Mouse (Mus musculus) cerebellum, adult 2 months (tissue): ENCODE measurements around the gene Ttc30a2. TPM values are rescaled to one million over a fixed set of nuclear protein-coding genes. Genes with fewer than 3 reads are reported as not detected.

Experiments used
- DNase-seq, 2 experiments: peaks; one replicate each; pipeline ENCODE4 v3.0.0; 2021
- H3K27ac ChIP-seq: fragments of 200-500 bp; 2 replicates; pipeline ENCODE4 v1.5.1; 2012; ENCODE audit warnings: low read length, control low read depth, inconsistent platforms; ENCODE audit not compliant: insufficient read depth
- H3K27me3 ChIP-seq: fragments of 200-500 bp; 2 replicates; pipeline ENCODE4 v1.6.1; 2012; ENCODE audit warnings: inconsistent platforms, mild to moderate bottlenecking, low read length, moderate library complexity; ENCODE audit not compliant: control insufficient read depth, insufficient read depth
- H3K4me1 ChIP-seq: fragments of 200-500 bp; 2 replicates; pipeline ENCODE4 v1.6.1; 2011; ENCODE audit warnings: low read length; ENCODE audit not compliant: control insufficient read depth, insufficient read depth
- H3K4me3 ChIP-seq: fragments of 200-500 bp; replicated peaks from 2 replicates; pipeline ENCODE3; 2011; ENCODE audit warnings: mild to moderate bottlenecking, low read depth, low read length, control low read depth; ENCODE audit not compliant: insufficient read depth
- CTCF ChIP-seq: fragments of 200-500 bp; IDR thresholded peaks from 2 replicates; pipeline ENCODE4 v1.5.1; 2011; ENCODE audit warnings: low read depth, mild to moderate bottlenecking, control low read depth, low read length, moderate library complexity, borderline replicate concordance; ENCODE audit not compliant: insufficient read depth
- POLR2A ChIP-seq: fragments of 200-500 bp; IDR thresholded peaks from 2 replicates; pipeline ENCODE4 v1.6.1; 2011; ENCODE audit warnings: low read length, control low read depth, borderline replicate concordance; ENCODE audit not compliant: insufficient read depth
- WGBS: fragments of 180-500 bp; shearing (Covaris S2); methylation state at CpG from one replicate; pipeline ENCODE4 v1.1.7; 2018; 5-methylcytosine and 5-hydroxymethylcytosine counted together
- polyA plus RNA-seq: library from polyadenylated mRNA; depleted of rRNA; stranded (reverse); fragments of >200 nt; gene quantifications from 2 replicates; pipeline ENCODE4 v1.2.3, GENCODE M21; 2012

The Ttc30a2 gene
- polyA plus RNA-seq, 1 experiment: 0.18 TPM

DNA sequence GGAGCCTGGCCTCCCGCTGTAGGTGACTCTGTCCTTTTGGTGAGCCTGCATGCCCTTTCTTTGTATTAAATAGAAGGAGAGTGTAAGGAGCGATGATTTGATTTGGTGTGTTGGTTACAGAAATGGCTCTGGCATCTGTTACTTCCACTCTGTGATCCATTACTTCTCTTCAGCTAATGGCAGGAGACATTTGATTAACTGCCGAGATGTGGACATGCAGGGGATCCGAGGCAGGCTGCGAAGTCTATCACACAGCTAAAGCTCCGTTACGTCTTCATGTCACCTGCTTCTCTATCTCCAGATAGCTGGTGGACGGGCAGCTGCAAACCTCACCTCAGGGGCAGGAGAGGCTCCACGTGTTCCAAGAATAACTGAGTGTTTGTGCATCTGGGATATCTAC lies 3.8 kb downstream of the Ttc30a2 start:
- H3K27me3 ChIP-seq: no peaks in the 10 kb centered on the region
- TF ChIP-seq CTCF (no peak), POLR2A (no peak)
- 44% methylated on average over 9 of the region's 9 CpGs for WGBS

DNA sequence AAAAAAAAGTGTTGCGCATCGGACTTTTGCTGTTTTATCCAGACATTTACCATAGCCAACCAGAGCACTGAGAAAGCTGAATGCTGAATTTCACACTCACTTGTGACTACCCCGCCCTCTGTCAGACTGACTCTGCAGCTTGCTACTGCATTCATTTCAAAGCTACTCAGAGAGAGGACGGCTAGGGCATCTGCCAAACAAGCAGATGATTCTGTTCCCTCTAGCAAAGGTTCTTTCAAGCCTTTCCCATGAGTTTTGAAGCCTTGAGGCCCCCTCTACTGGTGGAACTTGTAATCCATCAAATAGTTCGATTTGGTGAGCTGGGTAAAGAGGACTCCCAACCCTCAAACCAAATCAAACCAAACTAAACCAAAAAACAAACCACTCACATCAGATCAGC lies 13.0 kb downstream of the Ttc30a2 start:
- peak; percentile 52 to 68 for DNase-seq
- no peaks in the 10 kb centered on the region for H3K4me1 ChIP-seq
- peak overlapping the region; percentile 21 for H3K4me3 ChIP-seq
- WGBS: 2% methylated on average over 5 of the region's 5 CpGs
- no peak overlapping the region for H3K27ac ChIP-seq
- H3K27me3 ChIP-seq: no peaks in the 10 kb centered on the region
- TF ChIP-seq CTCF: peak; percentile 46; the same call in 1 of the 2 replicates
- no peak for TF ChIP-seq POLR2A

More for the DNA sequence above, 3.8 kb downstream of the Ttc30a2 start:
- H3K27ac ChIP-seq: no peak overlapping the region
- H3K4me3 ChIP-seq: no peak overlapping the region
- no peaks in the 10 kb centered on the region for H3K4me1 ChIP-seq
- DNase-seq: no peak

DNA sequence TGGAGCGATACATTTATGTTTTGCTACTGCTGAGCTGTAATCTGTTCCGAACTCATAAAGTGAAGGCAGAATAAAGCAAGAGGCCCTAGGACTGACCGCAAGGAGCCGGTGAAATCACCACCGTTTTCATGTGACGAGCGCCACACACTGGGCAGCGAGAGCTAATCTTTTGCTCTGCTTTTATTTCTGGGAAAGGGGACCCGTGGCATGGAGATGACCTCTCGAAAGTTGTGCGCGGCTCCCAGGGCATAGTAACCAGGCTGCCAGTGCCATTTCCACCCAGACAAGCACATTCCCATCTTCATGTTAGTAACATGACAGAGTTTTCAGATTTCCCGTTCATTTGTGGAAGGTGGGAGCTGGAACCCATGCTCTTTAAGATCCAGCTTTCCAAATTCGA lies 13.5 kb downstream of the Ttc30a2 start:
- H3K27ac ChIP-seq: no peak overlapping the region

DNA sequence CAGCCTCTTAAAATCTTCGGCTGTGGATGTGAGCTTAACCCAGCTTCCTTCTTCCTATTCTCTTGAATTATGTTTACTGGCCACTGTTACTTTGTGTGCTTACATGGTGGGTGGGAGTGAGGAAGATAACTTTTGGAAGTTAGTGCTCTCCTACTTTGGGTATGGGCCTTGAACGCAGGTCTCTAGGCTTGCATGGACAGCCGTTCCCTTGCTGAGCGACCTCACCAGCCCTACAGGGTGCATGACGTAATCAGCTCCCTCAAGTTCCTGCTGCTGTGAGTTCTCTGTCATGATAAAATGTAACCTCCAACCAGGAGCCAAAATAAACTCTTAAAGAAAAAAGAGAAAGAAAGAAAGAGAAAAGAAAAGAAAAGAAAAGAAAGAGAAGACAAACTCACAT lies 13.9 kb downstream of the Ttc30a2 start:
- Histone ChIP-seq H3K27ac (no peak overlapping the region), H3K4me3 (no peak overlapping the region), H3K27me3 (no peaks in the 10 kb centered on the region), H3K4me1 (peaks cover 3% of the 10 kb centered on the region; the same call in 1 of the 2 replicates)
- DNase-seq: no peak
- WGBS: 63% methylated on average over 5 of the region's 5 CpGs
- TF ChIP-seq CTCF (no peak), POLR2A (no peak)

More for the DNA sequence above, 13.5 kb downstream of the Ttc30a2 start:
- Histone ChIP-seq H3K4me3 (peak overlapping the region; percentile 21), H3K4me1 (peaks cover under 1% of the 10 kb centered on the region; the same call in 1 of the 2 replicates), H3K27me3 (no peaks in the 10 kb centered on the region)
- DNase-seq: peak; percentile 62 to 63
- 5% methylated on average over 14 of the region's 14 CpGs for WGBS
- TF ChIP-seq POLR2A (no peak), CTCF (peak; percentile 61; the same call in 1 of the 2 replicates)

DNA sequence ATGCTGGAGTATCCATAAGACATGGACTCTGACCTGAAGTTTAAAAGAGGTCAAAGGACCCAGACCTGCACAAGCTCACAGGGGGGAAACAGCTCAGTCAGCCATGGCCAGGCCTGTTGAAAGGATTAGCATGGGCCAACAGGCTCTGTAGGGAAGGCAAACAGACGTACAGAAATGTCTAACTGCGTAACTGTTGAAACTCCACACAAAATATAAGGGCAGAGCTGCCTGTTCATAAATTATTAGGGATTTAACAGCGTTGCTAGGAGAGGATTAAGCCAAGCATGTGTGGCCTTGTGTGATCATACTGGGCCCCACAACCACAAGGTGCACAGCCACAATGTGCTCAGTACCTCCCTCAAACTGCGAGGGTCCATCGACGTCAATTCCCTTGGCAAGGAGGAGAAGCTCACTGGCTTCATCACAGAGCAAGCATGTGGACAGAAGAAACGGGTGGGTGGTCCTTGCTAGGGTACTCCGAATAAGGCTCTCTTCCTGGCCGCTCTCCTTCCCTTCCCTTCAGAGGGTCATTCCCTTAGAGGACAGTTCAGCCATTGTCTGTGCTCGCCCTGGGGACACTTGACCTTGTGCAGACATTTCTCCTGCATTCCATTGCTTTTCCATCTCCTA lies 14.6 kb downstream of the Ttc30a2 start:
- TF ChIP-seq CTCF (no peak), POLR2A (no peak)
- 62% methylated on average over 10 of the region's 10 CpGs for WGBS
- DNase-seq: no peak
- Histone ChIP-seq H3K27me3 (no peaks in the 10 kb centered on the region; the same call in 1 of the 2 replicates), H3K4me1 (peaks cover 3% of the 10 kb centered on the region; the same call in 1 of the 2 replicates), H3K4me3 (no peak overlapping the region), H3K27ac (no peak overlapping the region)

DNA sequence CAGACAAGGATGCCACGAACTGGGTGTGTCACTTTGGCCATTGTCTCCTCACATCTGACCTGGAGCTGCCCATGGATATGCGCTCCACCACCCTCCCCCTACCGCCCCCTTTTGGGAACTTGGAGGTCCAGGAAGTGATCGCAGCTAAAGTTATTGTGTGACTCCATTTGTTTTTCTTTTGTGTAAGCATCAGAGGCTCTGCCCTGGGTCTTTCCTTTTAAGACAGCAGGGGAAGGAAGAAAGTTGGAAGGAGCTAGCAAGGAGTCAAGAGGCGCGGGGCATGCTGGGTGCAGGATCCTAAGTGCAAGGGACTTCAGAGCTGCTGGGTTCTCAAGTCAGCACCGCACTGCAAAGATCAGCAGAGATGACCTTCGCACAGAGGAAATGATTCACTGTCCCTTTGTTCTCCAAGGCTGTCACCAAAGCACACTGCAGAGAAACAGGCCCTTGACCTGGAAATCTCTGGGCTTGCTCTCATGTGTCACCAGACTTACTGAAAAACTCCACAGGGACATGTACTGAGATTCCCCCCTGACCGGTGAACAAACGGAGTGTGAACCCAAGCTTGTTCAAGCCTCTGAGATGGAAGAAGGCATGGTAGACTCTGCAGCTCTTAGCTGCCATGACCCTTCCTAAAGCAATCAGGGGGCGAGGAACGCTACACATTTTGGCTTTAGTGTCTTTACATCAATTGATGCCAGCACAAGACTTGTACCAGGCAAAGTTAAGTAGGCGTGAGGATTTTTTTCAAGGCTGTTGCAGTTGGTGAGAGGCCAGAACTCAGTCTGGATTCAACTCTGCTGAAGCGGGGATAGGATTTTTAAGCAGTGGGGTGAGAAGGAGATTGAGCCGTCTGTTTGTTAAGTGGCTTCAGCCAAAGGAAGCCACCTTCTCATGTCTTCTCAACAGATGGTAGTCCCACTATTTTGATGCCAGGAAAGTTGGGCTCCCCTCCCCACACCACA lies 17.3 kb downstream of the Ttc30a2 start:
- 48% methylated on average over 15 of the region's 15 CpGs for WGBS
- no peak overlapping the region for H3K27ac ChIP-seq
- H3K4me1 ChIP-seq: peaks cover 3% of the 10 kb centered on the region; the same call in 1 of the 2 replicates
- DNase-seq: no peak
- no peaks in the 10 kb centered on the region; the same call in 1 of the 2 replicates for H3K27me3 ChIP-seq
- no peak for TF ChIP-seq CTCF
- no peak for TF ChIP-seq POLR2A
- no peak overlapping the region for H3K4me3 ChIP-seq

DNA sequence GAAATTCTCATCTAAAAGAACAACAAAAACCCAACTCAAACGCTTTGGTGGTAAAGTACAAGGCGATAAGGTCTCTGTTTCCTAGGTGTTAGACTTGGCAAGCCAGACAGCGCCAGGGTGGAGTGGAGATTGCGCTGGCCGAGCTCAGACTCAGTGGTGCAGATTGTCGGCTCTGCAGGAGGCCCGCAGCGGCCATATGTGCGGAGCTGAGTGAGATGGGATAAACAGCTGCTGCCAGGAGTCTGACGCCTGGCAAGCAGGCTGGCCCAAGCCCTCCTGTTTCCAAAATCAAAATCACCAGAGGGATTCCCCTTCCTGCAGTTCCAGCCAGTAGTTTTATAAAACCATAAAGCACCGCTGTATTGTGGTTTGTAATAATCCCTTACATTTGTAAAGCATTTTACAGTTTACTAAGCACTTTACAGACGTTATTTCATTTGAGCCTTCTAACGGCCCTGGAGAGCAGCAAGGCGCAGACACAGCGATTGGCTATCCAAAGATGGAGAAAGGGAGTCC lies 18.1 kb downstream of the Ttc30a2 start:
- Histone ChIP-seq H3K27ac (no peak overlapping the region), H3K27me3 (no peaks in the 10 kb centered on the region; the same call in 1 of the 2 replicates), H3K4me3 (no peak overlapping the region), H3K4me1 (peaks cover 3% of the 10 kb centered on the region; the same call in 1 of the 2 replicates)
- WGBS: 15% methylated on average over 15 of the region's 15 CpGs
- DNase-seq: peak; percentile 44 to 53
- TF ChIP-seq POLR2A (no peak), CTCF (no peak)
